Mouse (Mus musculus) CH12.LX (cell line): ENCODE results near the gene Rhoa. TPM values are rescaled to one million over a fixed set of nuclear protein-coding genes. Genes with fewer than 3 reads are reported as not detected.

Experiments
- DNase-seq: peaks from one replicate; pipeline ENCODE4 v3.0.0-alpha.2; 2013; ENCODE audit errors: extremely low read depth
- H3K27ac ChIP-seq: 2 replicates; pipeline ENCODE4 v1.5.1; 2012; ENCODE audit warnings: low read depth, mild to moderate bottlenecking, control low read depth, moderate library complexity; ENCODE audit not compliant: insufficient read depth
- H3K27me3 ChIP-seq: replicated peaks from 2 replicates; pipeline ENCODE3; 2012; ENCODE audit warnings: inconsistent platforms
- H3K36me3 ChIP-seq, 2 experiments: replicated peaks in 1 of 2; 2 replicates each; pipeline versions ENCODE3 to v1.6.1; 2012; ENCODE audit warnings: inconsistent platforms in 1 of 2, low read length in 1 of 2, mild to moderate bottlenecking in 1 of 2, mixed read lengths in 1 of 2, moderate library complexity in 1 of 2; ENCODE audit not compliant: control insufficient read depth in 1 of 2, insufficient read depth in 1 of 2
- H3K4me1 ChIP-seq, 2 experiments: 2 replicates each; pipeline ENCODE4 v1.6.1; 2012; ENCODE audit warnings: inconsistent platforms in 1 of 2, moderate library complexity in 1 of 2; ENCODE audit not compliant: insufficient read depth in 2 of 2, control insufficient read depth in 1 of 2
- H3K4me2 ChIP-seq: 2 replicates; pipeline ENCODE4 v1.6.1; 2012; ENCODE audit warnings: low read depth, mild to moderate bottlenecking, control low read depth; ENCODE audit not compliant: poor library complexity, insufficient read depth, severe bottlenecking
- H3K4me3 ChIP-seq, 3 experiments: fragments of 150-350 bp in 1 of 3; sonication (generic) in 1 of 3; replicated peaks in 1 of 3; 2 replicates each; pipeline versions ENCODE3 to v1.5.1; 2011 to 2012; ENCODE audit warnings: low read depth in 2 of 3, low read length in 2 of 3, mild to moderate bottlenecking in 2 of 3, moderate library complexity in 2 of 3, control low read depth in 1 of 3, improper control_type of control experiment in 1 of 3, inconsistent platforms in 1 of 3, mixed read lengths in 1 of 3; ENCODE audit not compliant: poor library complexity in 1 of 3
- H3K79me2 ChIP-seq: replicated peaks from 2 replicates; pipeline ENCODE4 v1.6.1; 2012; ENCODE audit warnings: mild to moderate bottlenecking, moderate library complexity; ENCODE audit not compliant: control insufficient read depth, poor library complexity, insufficient read depth, severe bottlenecking; ENCODE audit errors: extremely low read depth
- H3K9ac ChIP-seq: 2 replicates; pipeline ENCODE4 v1.6.1; 2012; ENCODE audit warnings: low read depth, mild to moderate bottlenecking, control low read depth, moderate library complexity; ENCODE audit not compliant: insufficient read depth
- H3K9me3 ChIP-seq: replicated peaks from 2 replicates; pipeline ENCODE3; 2012; ENCODE audit warnings: low read length, inconsistent platforms, mixed read lengths
- ETS1 ChIP-seq: conservative IDR thresholded peaks from 2 replicates; pipeline ENCODE4 v1.6.1; 2012; ENCODE audit warnings: low read depth, mild to moderate bottlenecking, inconsistent platforms, low read length, improper control_type of control experiment, moderate library complexity
- GABPA ChIP-seq: IDR thresholded peaks from 2 replicates; pipeline ENCODE4 v1.6.1; 2012; ENCODE audit warnings: low read depth, low read length, improper control_type of control experiment, inconsistent platforms; ENCODE audit not compliant: insufficient replicate concordance
- MAX ChIP-seq: IDR thresholded peaks from 2 replicates; pipeline ENCODE4 v1.6.1; 2011; ENCODE audit warnings: low read length, improper control_type of control experiment
- MXI1 ChIP-seq: IDR thresholded peaks from 2 replicates; pipeline ENCODE4 v1.6.1; 2011; ENCODE audit warnings: mild to moderate bottlenecking, low read depth, low read length, improper control_type of control experiment
- SIN3A ChIP-seq: IDR thresholded peaks from 2 replicates; pipeline ENCODE4 v1.6.1; 2012; ENCODE audit warnings: low read length, improper control_type of control experiment, inconsistent platforms
- TCF12 ChIP-seq: IDR thresholded peaks from 2 replicates; pipeline ENCODE4 v1.6.1; 2014; ENCODE audit warnings: low read depth, mild to moderate bottlenecking, inconsistent platforms, low read length, improper control_type of control experiment
- UBTF ChIP-seq: IDR thresholded peaks from 2 replicates; pipeline ENCODE4 v1.6.1; 2012; ENCODE audit warnings: low read depth, mild to moderate bottlenecking, inconsistent platforms, low read length, improper control_type of control experiment, moderate library complexity
- ZMIZ1 ChIP-seq: IDR thresholded peaks from 2 replicates; pipeline ENCODE4 v1.6.1; 2012; ENCODE audit warnings: low read depth, mild to moderate bottlenecking, inconsistent platforms, low read length, improper control_type of control experiment
- dilution Hi-C: fragments of 300-500 bp; cut with MboI; formaldehyde crosslinking; loops from 2 replicates; pipeline ENCODE4 v1.14.3; 2020; ENCODE audit warnings: low sequenced_read_pairs; ENCODE audit not compliant: extremely low pct_unique_long_range_greater_than_20kb, extremely low pct_ligation_motif_present
- in situ Hi-C: fragments of 300-500 bp; cut with MboI; formaldehyde crosslinking; loops from 3 replicates; pipeline ENCODE4 v1.14.3; 2019; ENCODE audit warnings: low sequenced_read_pairs, low pct_ligation_motif_present, low pct_unique_long_range_greater_than_20kb, mixed read lengths
- polyA plus RNA-seq: library from polyadenylated mRNA; unstranded; fragments of >175 nt; gene quantifications from 2 replicates; pipeline ENCODE4 v1.2.1, GENCODE M21; 2012; ENCODE audit warnings: low read depth; ENCODE audit not compliant: insufficient read length
- total RNA-seq, 2 experiments: library from RNA; depleted of rRNA; stranded (reverse); fragments of 300-350 nt in 1 of 2; fragments of >200 nt in 1 of 2; gene quantifications; 2 replicates each; pipeline ENCODE4 v1.2.3; 2012 to 2014

Gene Rhoa
- total and polyA plus RNA-seq, 3 experiments = 84.0 to 308 (median 243) TPM

GRCm38 (mm10) chr9:108378736-108379135 lies 72.8 kb downstream of the Rhoa start:
- Histone ChIP-seq H3K9me3 (no peaks in the 10 kb centered on the region), H3K4me2 (no peak overlapping the region), H3K4me1 (no peaks in the 10 kb centered on the region), H3K27ac (no peak overlapping the region), H3K27me3 (no peaks in the 10 kb centered on the region), H3K4me3 (no peak overlapping the region), H3K79me2 (no peaks in the 10 kb centered on the region), H3K9ac (no peak overlapping the region), H3K36me3 (peaks cover 69 to 89% of the 10 kb centered on the region in 2 experiments)
- in situ Hi-C loops (no loop called here), dilution Hi-C loops (no loop called here)
- no peak for DNase-seq
- no peak for TF ChIP-seq ZMIZ1

GRCm38 (mm10) chr9:108379294-108379693 lies 73.4 kb downstream of the Rhoa start:
- dilution Hi-C loops (no loop called here), in situ Hi-C loops (no loop called here)
- TF ChIP-seq ETS1 = no peak
- no peak for TF ChIP-seq MXI1
- no peak for TF ChIP-seq TCF12
- no peak for TF ChIP-seq GABPA
- H3K9ac ChIP-seq = no peak overlapping the region
- H3K27ac ChIP-seq = no peak overlapping the region
- no peaks in the 10 kb centered on the region for H3K79me2 ChIP-seq
- no peaks in the 10 kb centered on the region for H3K27me3 ChIP-seq
- no peak for DNase-seq
- H3K4me1 ChIP-seq = no peaks in the 10 kb centered on the region
- peaks cover 69 to 89% of the 10 kb centered on the region in 2 experiments for H3K36me3 ChIP-seq
- H3K4me3 ChIP-seq = no peak overlapping the region
- H3K9me3 ChIP-seq = no peaks in the 10 kb centered on the region
- no peak overlapping the region for H3K4me2 ChIP-seq

GRCm38 (mm10) chr9:108381382-108381781 lies 75.5 kb downstream of the Rhoa start:
- dilution Hi-C loops (no loop called here), in situ Hi-C loops (no loop called here)
- peaks cover 66 to 88% of the 10 kb centered on the region in 2 experiments for H3K36me3 ChIP-seq
- H3K4me1 ChIP-seq = no peaks in the 10 kb centered on the region
- no peak for DNase-seq
- no peak overlapping the region for H3K27ac ChIP-seq
- H3K79me2 ChIP-seq = no peaks in the 10 kb centered on the region
- TF ChIP-seq SIN3A (no peak), ETS1 (no peak), UBTF (no peak), MAX (no peak), TCF12 (no peak)
- H3K4me2 ChIP-seq = no peak overlapping the region
- no peaks in the 10 kb centered on the region for H3K9me3 ChIP-seq
- no peak overlapping the region for H3K9ac ChIP-seq
- no peak overlapping the region for H3K4me3 ChIP-seq
- no peaks in the 10 kb centered on the region for H3K27me3 ChIP-seq
